9 mouse cellular contexts compared by ENCODE assay signal in the genomic region with DNA sequence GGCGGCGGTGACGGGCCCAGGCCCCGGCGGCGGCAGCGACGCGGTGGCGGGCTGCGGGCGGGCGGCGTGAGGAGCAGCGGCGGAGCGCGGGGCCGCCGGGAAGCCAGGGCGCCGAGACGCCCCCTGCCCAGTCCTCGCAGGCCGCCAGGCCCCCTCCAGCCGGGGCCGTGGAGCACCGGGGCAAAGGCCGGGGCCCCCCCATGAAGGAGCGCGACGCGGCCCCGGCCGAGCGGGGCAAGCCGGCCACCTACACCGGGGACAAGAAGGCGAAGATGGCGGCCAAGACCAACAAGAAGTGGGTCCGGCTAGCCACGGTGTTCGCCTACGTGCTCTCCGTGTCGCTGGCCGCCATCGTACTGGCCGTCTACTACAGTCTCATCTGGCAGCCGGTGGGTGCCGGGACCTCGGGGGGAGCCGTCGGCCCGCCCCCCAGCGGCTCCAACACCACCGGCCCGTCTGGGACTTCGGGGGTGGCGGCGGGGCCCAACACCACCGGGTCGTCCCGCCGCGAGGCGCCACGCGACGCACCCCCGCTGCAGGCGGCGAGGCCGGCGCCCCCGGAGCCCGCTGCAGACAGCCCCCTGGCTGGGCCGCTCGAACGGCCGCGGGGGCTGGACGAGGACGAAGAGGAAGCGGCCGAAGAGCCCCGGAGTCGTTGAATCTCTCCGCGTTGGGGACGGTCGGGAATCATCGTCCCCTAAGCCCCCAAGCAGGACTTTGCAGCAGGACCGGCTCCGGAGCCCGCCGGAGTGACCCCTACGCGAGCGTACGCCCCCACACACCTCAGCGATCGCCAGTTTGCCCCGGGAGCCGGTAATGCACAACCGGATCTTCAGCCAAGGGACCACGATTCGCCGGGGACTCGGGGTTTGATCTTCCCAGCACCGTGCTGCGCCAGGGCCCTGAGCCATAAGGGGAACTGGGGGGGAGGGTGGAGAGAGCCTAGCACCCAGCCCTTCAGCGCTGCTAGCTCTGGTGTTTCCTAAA. TPM values are rescaled to one million over a fixed set of nuclear protein-coding genes. Genes with fewer than 3 reads are reported as not detected.
A peak's percentile ranks its signal among the peaks of the same experiment; 100 is the strongest.
DNase-seq lines count a peak whose midpoint lies in the region; ATAC-seq and TF ChIP-seq lines count a peak whose summit lies in the region.
"Had no signal": no experiment of that assay in that cellular context is flagged by ENCODE, and none has a peak within 500 bp of the region (broad histone marks: within the 10 kb centered on the region; RNA-seq: fewer than 3 reads in every experiment).

No protein-coding gene starts in this region.

- no peaks in the 10 kb centered on the region for H3K36me3 ChIP-seq in limb, embryonic 12.5 days
- H3K36me3 ChIP-seq in midbrain, postnatal 0 days (ENCODE audit: insufficient read depth, low read length), result 0 out of 2 replicates have a peak, but pooled peaks cover 4% of the 10 kb centered on the region

- peak overlapping the region; percentile 97 for H3K4me2 ChIP-seq in limb, embryonic 12.5 days
- H3K4me2 ChIP-seq in midbrain, postnatal 0 days (ENCODE audit: low read depth, low read length, poor library complexity, severe bottlenecking), result peak overlapping the region; percentile 95

- H3K4me1 ChIP-seq in limb, embryonic 12.5 days (replicated peaks), result peaks cover 51% of the 10 kb centered on the region
- H3K4me1 ChIP-seq in midbrain, postnatal 0 days (ENCODE audit: insufficient read depth, low read length), result peaks cover 4% of the 10 kb centered on the region; the same call in 1 of the 2 replicates

- peak; percentile 40 for DNase-seq in gastrocnemius, postnatal 10 days
- no peak for DNase-seq in gastrocnemius, adult 8-10 months (ENCODE audit: low spot score in 2 of 2)
- DNase-seq in Muller cell, postnatal 12 days (ENCODE audit: inconsistent ontology term), result peak; percentile 41
- peak; percentile 61 for DNase-seq in embryo, embryonic 9.5 days (ENCODE audit: extremely low spot score)
- DNase-seq in heart, postnatal 14 days, result peak; percentile 49 to 56
- no peak for DNase-seq in midbrain, postnatal 0 days (ENCODE audit: low spot score)
- DNase-seq in thymus, postnatal 36 days, result peak; percentile 55 to 68

- TF ChIP-seq CTCF in midbrain, postnatal 0 days (IDR thresholded peaks at IDR 0.05), result no peak; the same call in 1 of the 2 replicates

- H3K27me3 ChIP-seq in limb, embryonic 12.5 days, result peaks cover 35% of the 10 kb centered on the region
- no peaks in the 10 kb centered on the region for H3K27me3 ChIP-seq in midbrain, postnatal 0 days (ENCODE audit: insufficient read depth, low read length)

- peak overlapping the region; percentile 88 for H3K9ac ChIP-seq in limb, embryonic 12.5 days (replicated peaks)
- peak overlapping the region; percentile 87 for H3K9ac ChIP-seq in midbrain, postnatal 0 days (replicated peaks; ENCODE audit: low read length, poor library complexity, severe bottlenecking)

- peak; percentile 28 for ATAC-seq in limb, embryonic 12.5 days (ENCODE audit: insufficient number of reproducible peaks, insufficient read depth, low FRiP score, low TSS enrichment, low read depth)
- peak; percentile 77 for ATAC-seq in midbrain, postnatal 0 days (ENCODE audit: low FRiP score)

- H3K27ac ChIP-seq in limb, embryonic 12.5 days, result peak overlapping the region; percentile 35; the same call in 1 of the 2 replicates
- peak overlapping the region; percentile 67 for H3K27ac ChIP-seq in midbrain, postnatal 0 days (ENCODE audit: low read depth, low read length)

- H3K4me3 ChIP-seq in limb, embryonic 12.5 days (replicated peaks), result peak overlapping the region; percentile 95
- peak overlapping the region; percentile 89 for H3K4me3 ChIP-seq in midbrain, postnatal 0 days (ENCODE audit: low read depth, low read length)

- intact Hi-C loops in heart, postnatal 14 days (cut with DNase I), result loop anchor here (1.0 to 2.0 kb wide), 2 partner anchors 15 to 137 kb away; no protein-coding TSS in a partner anchor

- under 1% methylated on average over 103 of the region's 113 CpGs for WGBS in limb, embryonic 12.5 days
- WGBS in midbrain, postnatal 0 days, result under 1% methylated on average over 84 of the region's 113 CpGs

- H3K9me3 ChIP-seq in limb, embryonic 12.5 days, result no peaks in the 10 kb centered on the region
- no peaks in the 10 kb centered on the region for H3K9me3 ChIP-seq in midbrain, postnatal 0 days (ENCODE audit: low read length)

RNA-seq across cellular contexts. Expression of gene Inafm2, which starts 0.7 kb away (rescaled TPM):
- total RNA-seq in gastrocnemius, postnatal 10 days (2021), result 1 to 10 TPM; 6.0 to 8.6 TPM
- total RNA-seq in gastrocnemius, adult 8-10 months (2022), result 1 to 10 TPM; 5.0 to 7.2 (median 5.2) TPM
- total RNA-seq in heart, postnatal 14 days (2021), result 10 to 100 TPM; 36.2 to 38.6 TPM
- polyA plus RNA-seq in limb, embryonic 12.5 days (2016; fragmentation: Nextera tagmentation; extraction: Ambion mirVana), result 20.6 and 21.3 TPM in 2 replicates
- total RNA-seq in midbrain, postnatal 0 days (2014; rRNA removed), result 13.5 and 17.4 TPM in 2 replicates
- 12.6 and 13.3 TPM in 2 replicates for polyA plus RNA-seq in midbrain, postnatal 0 days (2015; fragmentation: Nextera tagmentation; extraction: Ambion mirVana)

RNA-seq across cellular contexts. Expression of gene Ccdc9b, which starts 16.3 kb away (rescaled TPM):
- 1 to 10 TPM; 5.7 to 8.5 TPM for total RNA-seq in gastrocnemius, postnatal 10 days (2021)
- total RNA-seq in gastrocnemius, adult 8-10 months (2022), result 10 to 100 TPM; 17.5 to 20.6 (median 18.4) TPM
- 10 to 100 TPM; 15.5 to 17.5 TPM for total RNA-seq in heart, postnatal 14 days (2021)
- polyA plus RNA-seq in limb, embryonic 12.5 days (2016; fragmentation: Nextera tagmentation; extraction: Ambion mirVana), result 0.51 and 0.74 TPM in 2 replicates
- total RNA-seq in midbrain, postnatal 0 days (2014; rRNA removed), result 1.5 and 3.4 TPM in 2 replicates
- polyA plus RNA-seq in midbrain, postnatal 0 days (2015; fragmentation: Nextera tagmentation; extraction: Ambion mirVana), result 0.74 and 0.79 TPM in 2 replicates

RNA-seq across cellular contexts. Expression of gene Plcb2, which starts 18.0 kb away (rescaled TPM):
- total RNA-seq in gastrocnemius, postnatal 10 days (2021), result 1 to 10 TPM in 1 of 2 experiments, under 1 TPM in 1; 0.40 to 1.1 TPM
- under 1 TPM in 3 of 4 experiments, not detected in 1; 0.15 to 0.27 (median 0.27) TPM for total RNA-seq in gastrocnemius, adult 8-10 months (2022)
- 1 to 10 TPM; 2.4 to 2.7 TPM for total RNA-seq in heart, postnatal 14 days (2021)
- 0.26 and 0.44 TPM in 2 replicates for polyA plus RNA-seq in limb, embryonic 12.5 days (2016; fragmentation: Nextera tagmentation; extraction: Ambion mirVana)
- 0.52 and 2.4 TPM in 2 replicates for total RNA-seq in midbrain, postnatal 0 days (2014; rRNA removed)
- 0.53 and 0.63 TPM in 2 replicates for polyA plus RNA-seq in midbrain, postnatal 0 days (2015; fragmentation: Nextera tagmentation; extraction: Ambion mirVana)

RNA-seq across cellular contexts. Expression of gene Phgr1, which starts 26.4 kb away (rescaled TPM):
- not detected for total RNA-seq in gastrocnemius, postnatal 10 days (2021)
- not detected for total RNA-seq in gastrocnemius, adult 8-10 months (2022)
- not detected for total RNA-seq in heart, postnatal 14 days (2021)
- polyA plus RNA-seq in limb, embryonic 12.5 days (2016; fragmentation: Nextera tagmentation; extraction: Ambion mirVana), result not detected in 2 replicates
- total RNA-seq in midbrain, postnatal 0 days (2014; rRNA removed), result not detected in 2 replicates
- polyA plus RNA-seq in midbrain, postnatal 0 days (2015; fragmentation: Nextera tagmentation; extraction: Ambion mirVana), result not detected in 2 replicates
- total RNA-seq: left cerebral cortex, postnatal 25 days had no signal

RNA-seq across cellular contexts. Expression of gene Disp2, which starts 33.3 kb away (rescaled TPM):
- total RNA-seq in gastrocnemius, postnatal 10 days (2021), result under 1 TPM; 0.34 to 0.35 TPM
- under 1 TPM in 2 of 4 experiments, not detected in 2; 0.10 to 0.11 TPM for total RNA-seq in gastrocnemius, adult 8-10 months (2022)
- under 1 TPM; 0.02 to 0.10 TPM for total RNA-seq in heart, postnatal 14 days (2021)
- polyA plus RNA-seq in limb, embryonic 12.5 days (2016; fragmentation: Nextera tagmentation; extraction: Ambion mirVana), result 0.05 and 0.14 TPM in 2 replicates
- total RNA-seq in midbrain, postnatal 0 days (2014; rRNA removed), result 180 and 201 TPM in 2 replicates
- polyA plus RNA-seq in midbrain, postnatal 0 days (2015; fragmentation: Nextera tagmentation; extraction: Ambion mirVana), result 68.7 and 72.6 TPM in 2 replicates

Comparison
In these comparisons a context has a peak if more than half of its experiments do, and no peak if none do; other contexts are left out.
1. DNase-seq: peak in gastrocnemius, postnatal 10 days (single experiment), Muller cell, postnatal 12 days (single experiment), embryo, embryonic 9.5 days (single experiment), heart, postnatal 14 days (2 of 2) and thymus, postnatal 36 days (2 of 2); none in gastrocnemius, adult 8-10 months (0 of 2) and midbrain, postnatal 0 days (single experiment).